Mouse (Mus musculus) mouse embryonic stem cell (cell line): Measurements from ENCODE around the gene Rnf43.

Experiments used
- in situ Hi-C, 2 experiments: fragments of 300-500 bp; cut with MboI; formaldehyde crosslinking; loops; 1 replicate in 1 of 2; 3 replicates in 1 of 2; pipeline ENCODE4 v1.14.3; 2019 to 2020; ENCODE audit warnings: low sequenced_read_pairs in 2 of 2, low pct_unique_long_range_greater_than_20kb in 1 of 2, mixed read lengths in 1 of 2; ENCODE audit not compliant: unreplicated experiment in 1 of 2

The Rnf43 gene

DNA sequence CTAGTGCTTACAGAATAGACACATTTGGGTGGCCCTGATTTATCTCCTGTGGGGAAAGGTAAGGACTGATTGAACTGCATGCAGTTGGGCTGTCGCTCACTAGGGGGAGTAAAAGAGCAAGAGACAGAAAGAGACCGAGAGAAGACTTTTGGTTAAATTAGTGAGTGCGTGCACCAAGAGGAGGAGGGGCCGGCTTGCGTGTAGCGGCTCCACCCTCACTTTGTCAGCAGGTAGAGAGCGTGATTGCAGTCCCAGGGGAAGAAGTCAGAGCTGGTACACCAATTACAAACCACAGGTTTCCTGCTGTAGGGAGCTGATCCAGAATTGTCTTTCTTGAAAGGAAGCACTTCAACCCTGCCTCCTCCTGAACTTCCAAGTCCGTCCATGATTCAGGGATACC, at the start of gene Rnf43:
TSS of gene Rnf43 (plus strand) at position 316 of the 400 bp plus-strand sequence.
- in situ Hi-C loops = no loop called here

DNA sequence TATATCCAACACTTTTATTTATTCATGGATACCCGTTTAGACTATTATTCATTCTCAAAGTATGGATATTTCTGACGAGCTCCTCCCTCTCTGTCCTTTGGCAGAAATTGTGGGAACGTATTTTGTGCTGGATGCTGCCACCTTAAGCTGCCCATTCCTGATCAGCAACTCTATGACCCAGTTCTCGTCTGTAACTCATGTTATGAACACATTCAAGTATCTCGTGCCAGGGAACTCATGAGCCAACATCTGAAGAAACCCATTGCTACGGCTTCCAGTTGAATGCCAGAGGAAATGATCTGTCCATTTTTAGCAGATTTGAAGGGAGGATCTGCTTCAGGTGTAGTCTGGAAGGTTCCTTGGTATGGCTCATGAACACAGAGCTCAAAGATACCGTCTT, 48.5 kb upstream of the Rnf43 start:
- in situ Hi-C loops = no loop called here

DNA sequence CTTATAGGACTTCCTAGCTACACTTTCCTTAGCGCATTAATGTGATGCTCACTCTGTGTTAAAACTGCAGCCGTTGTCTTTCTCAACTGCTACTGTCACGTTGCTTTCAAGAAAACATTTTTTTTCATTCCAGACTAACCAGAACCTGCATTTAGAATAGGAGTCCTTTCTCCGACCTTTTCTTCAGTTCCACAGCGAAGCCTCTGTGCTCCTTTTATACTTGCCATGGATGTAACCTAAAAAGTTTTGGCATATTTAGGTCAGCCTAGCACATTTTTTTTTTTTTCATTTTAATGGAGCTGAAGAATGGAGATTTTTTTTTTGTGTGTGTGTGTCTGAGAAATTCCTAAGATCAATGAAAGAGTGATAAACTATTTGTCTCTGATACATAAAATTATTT, 47.0 kb upstream of the Rnf43 start:
- in situ Hi-C loops = no loop called here

DNA sequence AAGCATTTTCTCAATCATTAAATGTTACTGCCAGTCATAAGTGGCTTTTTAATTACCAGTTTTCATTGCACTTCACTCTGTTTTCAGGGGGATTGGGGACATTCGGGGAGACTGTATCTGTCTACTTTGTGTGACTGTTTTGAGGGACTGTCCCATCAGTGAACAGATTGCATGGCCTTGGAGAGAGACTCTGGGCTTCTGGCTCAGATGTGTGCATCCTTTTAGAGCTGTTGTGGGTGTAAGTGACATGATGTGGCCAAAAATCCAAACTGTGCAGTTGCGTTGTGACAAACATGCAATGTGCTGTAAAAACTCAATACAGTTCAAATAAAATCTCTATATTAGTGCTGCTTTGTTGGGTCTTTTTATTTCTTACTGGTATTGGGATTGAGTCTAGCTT, 46.6 kb upstream of the Rnf43 start:
- in situ Hi-C loops = no loop called here

DNA sequence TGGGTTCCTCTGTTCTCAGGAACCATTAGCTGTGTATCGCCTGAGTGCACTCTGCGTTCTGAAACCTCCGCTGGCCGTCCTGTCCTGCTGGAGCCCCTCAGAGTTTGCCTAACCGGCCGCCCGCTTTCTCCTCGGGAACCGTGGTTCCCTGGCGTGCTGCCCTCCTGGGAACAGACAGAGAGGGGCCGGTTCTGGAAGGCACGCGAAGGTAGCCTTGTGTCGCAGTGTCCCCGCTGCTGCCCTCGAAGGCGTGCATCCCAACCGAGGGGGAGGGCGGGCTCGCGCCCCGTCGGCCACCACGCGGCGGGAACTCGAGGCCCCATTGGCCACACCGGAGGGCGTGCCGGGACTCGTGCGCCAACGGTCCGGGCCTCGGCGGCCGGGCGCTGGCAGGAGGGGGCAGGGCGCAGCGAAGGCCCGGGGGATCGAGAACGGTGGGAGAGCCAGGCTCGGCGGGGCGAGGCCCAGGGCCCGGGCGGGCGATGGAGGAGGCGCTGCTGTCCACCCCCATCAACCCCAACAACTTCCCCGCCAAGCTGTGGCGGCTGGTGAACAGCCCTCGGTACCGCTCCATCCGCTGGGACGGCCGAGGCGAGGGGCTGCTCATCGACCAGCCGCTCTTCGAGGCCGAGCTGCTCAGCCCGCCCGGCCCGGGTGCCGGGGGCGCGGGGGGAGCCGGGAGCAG, 45.6 kb upstream of the Rnf43 start, which contains the start of gene Hsf5:
TSS of gene Hsf5 (plus strand) at position 375 of the 685 bp plus-strand sequence.
- in situ Hi-C loops = no loop called here

DNA sequence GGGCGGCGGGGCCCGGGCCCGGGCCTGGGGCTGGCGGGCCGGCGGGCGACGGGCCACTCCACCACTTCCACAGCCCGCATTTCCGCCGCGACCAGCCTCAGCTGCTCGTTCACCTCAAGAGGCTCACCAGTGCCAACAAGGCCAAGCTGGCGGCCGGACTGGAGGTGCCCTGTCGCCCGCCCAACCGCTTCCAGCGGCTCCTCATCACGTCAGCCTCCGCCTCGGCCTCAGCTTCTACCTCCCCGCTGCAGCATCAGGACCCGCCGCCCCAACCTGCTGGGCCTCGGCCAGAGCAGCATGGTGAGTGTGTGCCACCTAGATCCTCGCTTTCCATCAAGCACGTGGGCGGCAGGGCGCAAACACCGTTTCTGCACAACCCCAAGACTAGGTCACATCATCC, 44.9 kb upstream of the Rnf43 start:
- in situ Hi-C loops = no loop called here

DNA sequence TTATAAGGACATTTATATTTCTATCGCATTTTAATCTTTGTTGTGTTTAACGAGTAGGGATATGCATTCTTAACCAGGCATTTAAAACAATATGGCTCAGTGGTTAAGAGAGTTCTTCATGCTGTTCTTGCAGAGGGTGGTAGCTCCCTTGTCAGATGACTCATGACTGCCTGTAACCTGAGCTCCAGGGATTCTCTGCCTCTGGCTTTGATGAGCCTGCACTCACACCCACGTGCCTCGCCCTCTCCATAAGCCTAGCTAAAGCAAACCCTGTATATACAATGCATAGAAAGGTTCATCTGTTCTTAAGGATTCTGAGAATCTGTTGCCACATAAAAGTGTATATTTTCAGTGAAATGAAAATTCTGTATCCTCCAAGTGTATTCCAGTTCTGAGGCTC, 39.4 kb upstream of the Rnf43 start:
- in situ Hi-C loops = no loop called here

DNA sequence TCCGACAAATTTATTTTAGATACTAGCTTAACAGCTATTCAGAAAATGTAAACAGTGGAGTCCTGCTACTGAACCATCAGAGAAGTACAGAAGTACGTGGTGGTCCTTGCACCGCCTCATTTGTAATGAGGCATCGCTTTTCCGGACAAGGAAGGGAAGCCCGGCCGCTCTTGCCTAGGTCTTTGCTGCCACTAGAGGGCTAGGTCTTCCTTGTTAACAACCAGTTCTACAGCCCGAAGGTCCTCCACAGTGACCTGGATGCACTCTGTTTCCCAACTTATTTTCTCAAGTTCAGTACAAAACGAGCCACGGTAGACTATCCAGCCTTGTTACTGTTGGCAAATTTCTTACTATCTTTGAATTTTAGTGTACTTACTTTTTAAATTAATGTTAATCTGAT, 32.7 kb upstream of the Rnf43 start:
- in situ Hi-C loops = no loop called here

DNA sequence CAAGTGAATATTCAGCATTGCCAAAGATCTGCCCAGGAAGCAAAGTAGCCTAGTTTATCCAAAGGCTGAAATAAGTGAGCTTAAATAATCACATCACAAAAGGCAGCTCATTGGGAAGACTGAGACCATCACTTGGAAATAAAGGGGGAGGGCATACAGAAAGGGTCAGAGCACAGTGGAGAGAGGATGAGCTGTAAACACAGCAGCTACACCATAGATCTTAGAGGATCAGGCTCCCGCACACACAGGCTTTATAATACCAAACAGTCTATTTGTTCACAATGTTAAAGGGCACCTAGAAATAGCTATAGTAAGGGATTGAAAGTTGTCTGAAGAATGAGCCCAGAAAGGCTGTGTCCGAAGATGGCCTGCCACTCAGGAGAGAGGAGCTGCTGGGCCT, 23.7 kb upstream of the Rnf43 start:
- in situ Hi-C loops = no loop called here

DNA sequence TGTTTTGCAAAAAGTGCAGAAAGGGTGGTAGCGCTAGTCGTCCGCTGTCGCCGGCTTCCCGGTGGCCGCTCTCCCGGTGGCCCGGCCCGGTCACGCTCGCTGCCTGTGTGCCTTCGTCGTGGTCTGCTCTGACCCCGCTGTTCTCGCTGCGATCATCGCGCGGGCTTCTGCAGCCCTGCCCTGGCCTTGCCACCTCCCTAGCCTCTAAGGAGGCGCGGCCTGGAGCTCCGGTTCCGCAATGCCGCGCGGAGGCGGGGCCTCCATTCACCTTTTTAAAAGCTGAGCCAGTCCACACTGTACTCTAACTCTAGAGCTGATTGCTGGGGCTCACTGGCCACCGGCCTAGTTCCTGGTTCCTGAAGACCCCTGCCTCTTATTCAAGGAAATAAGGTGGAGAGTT, 23.3 kb upstream of the Rnf43 start:
- in situ Hi-C loops = no loop called here

DNA sequence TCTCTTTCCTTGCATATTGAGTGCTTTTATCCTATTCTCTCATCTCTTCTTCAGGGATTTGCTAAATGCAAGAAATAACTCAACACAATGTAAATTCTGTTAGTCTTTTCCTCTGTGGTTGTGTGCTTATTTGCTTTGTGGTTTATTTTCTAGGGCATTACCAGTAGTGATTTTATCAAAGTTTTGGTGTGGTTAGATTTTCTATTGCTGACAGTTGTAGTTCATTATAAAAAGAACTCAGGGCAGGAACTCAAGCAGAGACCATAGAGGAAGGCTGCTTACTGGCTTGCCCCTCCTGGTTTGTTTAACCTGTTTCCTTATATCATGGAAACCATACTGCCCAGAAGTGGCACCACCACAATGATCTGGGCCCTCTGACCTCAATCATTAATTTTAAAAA, 19.7 kb upstream of the Rnf43 start:
- in situ Hi-C loops = no loop called here

DNA sequence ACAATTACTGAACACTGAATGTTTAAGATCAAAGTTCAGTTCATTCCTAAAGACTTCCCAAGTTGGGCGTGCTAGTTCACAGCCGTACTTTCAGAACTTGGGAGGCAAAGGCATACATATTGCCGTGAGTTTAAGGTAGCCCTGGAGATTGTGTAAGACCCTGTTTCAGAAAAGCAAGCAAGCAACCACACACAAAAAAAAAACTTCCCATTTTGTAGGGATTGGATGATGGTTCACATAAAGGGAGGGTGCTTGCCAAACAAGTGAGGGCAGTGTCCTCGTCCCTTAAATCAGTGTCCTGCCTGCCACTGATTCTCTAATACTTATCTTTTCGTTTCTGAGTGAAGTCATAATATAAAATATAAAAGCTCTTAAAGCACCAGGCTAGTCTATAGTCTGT, 7.8 kb upstream of the Rnf43 start:
- in situ Hi-C loops = no loop called here

DNA sequence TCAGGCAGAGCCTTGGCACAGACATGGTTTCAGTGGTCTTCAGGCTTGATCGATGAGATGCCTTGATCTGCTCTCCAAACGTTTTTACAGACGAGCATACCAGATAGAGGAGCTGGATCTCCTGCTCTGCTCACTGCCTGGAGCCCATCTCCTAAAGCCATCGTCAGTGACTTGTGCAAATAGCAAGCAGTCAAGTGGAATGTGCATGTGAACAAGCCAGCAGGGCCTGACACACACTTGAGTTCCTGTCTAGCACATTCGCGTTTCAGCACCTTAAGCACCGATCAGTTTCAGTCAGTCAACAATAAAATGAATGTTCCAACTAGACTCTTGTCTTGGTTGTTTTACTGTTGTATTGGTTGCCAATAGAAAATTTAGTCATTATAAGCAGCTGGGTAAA, 3.3 kb upstream of the Rnf43 start:
- in situ Hi-C loops = no loop called here

DNA sequence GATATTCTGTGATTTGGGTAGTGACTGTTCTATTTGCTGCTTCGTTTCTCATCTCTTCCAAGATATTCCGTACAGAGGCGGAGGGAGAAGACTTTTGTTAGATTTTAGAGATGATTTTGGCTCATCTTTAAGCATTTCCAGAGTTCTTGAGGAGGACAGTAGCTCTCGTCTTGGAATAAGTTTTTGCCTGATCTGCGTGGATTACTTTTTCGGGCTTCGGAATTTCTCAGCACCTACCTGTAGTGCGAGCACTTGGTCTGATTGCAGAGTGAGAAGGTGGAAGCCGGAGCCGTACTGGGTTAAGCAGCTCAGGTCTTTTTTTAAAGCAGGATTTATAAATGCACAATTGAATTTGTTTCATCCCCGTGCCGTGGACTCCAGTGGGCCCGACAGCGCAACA, 300 bp downstream of the Rnf43 start:
- in situ Hi-C loops = no loop called here

DNA sequence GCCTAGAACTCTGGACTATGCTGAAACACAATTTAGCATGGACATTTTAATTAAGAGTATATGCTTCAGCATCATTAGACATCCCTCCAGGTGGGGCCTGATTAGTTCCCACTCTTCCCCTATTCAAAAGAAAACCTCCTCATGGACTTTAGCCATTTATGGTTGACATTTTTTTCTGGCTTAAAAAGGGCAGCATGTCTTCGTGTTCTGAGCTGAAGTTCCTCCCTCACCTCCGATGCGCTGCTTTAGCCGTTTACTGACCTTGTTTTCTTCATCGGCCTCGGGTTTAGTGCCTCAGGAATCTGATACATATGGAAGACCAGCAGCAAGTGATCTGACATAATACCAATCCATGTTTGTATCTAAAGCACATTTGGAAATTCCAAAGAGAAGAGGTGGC, 1.4 kb downstream of the Rnf43 start:
- in situ Hi-C loops = no loop called here

DNA sequence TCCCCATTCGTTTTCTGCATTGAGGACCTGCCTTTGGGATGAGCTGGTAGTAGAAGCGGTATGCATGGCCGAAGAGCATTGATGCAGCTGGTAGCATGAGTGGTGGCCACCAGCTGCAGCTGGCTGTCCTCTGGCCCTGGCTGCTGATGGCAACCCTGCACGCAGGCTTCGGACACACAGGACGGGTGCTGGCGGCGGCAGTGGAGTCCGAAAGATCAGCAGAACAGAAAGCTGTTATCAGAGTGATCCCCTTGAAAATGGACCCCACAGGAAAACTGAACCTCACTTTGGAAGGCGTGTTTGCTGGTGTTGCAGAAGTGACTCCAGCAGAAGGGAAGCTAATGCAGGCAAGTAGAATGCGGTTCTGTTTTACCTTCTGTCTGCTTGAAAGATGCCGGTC, 2.0 kb downstream of the Rnf43 start:
- in situ Hi-C loops = no loop called here

DNA sequence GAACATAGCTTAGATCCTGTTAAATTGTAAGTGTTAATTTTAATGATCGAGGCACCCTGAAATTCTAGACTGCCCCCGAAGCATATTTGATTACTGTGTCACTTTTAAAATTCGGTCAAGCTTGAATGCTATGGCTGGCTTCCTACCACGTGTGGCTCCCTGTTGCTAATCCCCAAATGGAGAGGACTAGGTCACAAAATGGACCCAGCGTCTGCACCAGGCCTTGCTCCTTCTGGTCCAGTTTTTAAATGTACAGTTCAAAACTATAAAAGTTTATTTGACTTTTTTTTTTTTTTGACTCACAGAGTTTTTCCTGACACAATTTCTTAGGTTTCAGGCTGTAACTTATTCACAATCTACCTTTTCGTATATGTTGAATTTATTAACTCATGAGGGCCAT, 2.7 kb downstream of the Rnf43 start:
- in situ Hi-C loops = no loop called here

DNA sequence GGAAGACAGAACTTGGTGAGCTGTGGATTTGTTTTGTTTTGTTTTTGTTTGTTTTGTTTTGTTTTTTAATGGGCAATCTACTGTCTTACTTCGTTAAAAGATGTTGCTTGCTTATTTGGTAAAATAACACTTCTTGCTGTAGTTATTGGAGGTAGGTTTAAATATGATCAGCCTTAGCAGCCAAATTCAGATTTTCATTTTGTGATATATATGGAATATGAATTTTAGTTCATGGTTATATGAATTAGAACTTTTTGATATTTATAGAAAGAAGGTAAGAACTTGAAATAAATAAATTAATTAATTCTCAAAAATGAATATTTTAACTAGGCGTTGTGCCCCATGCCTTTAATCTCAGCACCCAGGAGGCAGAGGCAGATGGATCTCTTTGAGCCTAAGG, 3.1 kb downstream of the Rnf43 start:
- in situ Hi-C loops = no loop called here

DNA sequence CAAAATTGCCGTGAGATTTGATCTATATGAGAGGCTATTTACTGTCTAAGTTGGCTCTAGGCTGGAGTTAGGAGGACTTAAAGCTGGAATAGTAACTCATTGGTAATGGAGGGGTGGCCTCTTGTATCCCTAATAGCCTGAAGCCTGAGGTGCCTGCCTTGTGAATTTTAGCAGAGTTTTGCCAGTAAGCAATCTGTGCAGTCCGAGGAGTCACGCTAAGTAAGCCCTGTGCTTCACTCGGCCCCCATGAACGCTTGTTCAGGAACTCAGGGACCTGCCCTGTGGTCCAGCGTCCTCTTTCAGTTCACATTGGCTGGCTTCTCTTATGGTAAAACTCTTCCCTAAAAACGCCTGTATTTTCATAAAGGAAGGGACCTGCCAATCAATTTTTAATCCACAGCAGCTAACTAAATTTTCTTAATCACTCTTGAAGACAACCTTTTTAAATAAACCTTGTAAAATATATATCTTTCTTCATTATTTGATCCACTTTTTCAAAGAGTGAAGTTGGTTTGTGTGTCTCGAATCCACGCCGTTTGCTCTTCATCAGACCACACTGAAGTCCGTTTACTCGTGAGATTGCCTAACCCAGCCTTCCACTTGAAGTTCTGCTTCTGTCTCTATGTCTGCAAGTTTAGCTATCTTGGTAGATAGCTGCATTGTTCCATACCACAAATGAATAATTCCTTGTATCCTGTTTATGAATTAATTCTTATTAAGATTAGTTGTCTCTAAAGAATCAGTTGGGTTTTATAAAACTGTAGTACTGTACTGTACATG, 3.9 kb downstream of the Rnf43 start:
- in situ Hi-C loops = no loop called here
